Mouse (Mus musculus): ENCODE measurements around the gene Fgf23. TPM values are rescaled to one million over a fixed set of nuclear protein-coding genes. Genes with fewer than 3 reads are reported as not detected.
A peak's percentile ranks its signal among the peaks of the same experiment; 100 is the strongest.

Fgf23 gene
- polyA plus RNA-seq, 1 experiment from 2014 or later: 0.11 TPM

GRCm38 (mm10) chr6:127079867-127080731 is 7.4 kb downstream of the Fgf23 start:
- Histone ChIP-seq H3K4me3 (ENCODE audit: low read depth, low read length) (peak overlapping the region; percentile 51), H3K9ac (replicated peaks; ENCODE audit: low read depth, low read length) (peak overlapping the region; percentile 64), H3K4me1 (ENCODE audit: control insufficient read depth, insufficient read depth, low read length) (no peaks in the 10 kb centered on the region; the same call in 1 of the 2 replicates), H3K4me2 (ENCODE audit: low read depth, low read length) (peak overlapping the region; percentile 91), H3K36me3 (ENCODE audit: control insufficient read depth, insufficient read depth, low read length) (no peaks in the 10 kb centered on the region), H3K27ac (ENCODE audit: low read depth, low read length) (peak overlapping the region; percentile 85), H3K9me3 (ENCODE audit: control insufficient read depth, low read length) (no peaks in the 10 kb centered on the region), H3K27me3 (ENCODE audit: control insufficient read depth, insufficient read depth, low read length) (no peaks in the 10 kb centered on the region; the same call in 1 of the 2 replicates)
- 1% methylated on average over 59 of the region's 59 CpGs for WGBS
- peak; percentile 95 for ATAC-seq (ENCODE audit: low read depth)

GRCm38 (mm10) chr6:127081820-127082219 is 9.1 kb downstream of the Fgf23 start:
- Histone ChIP-seq H3K9ac (replicated peaks; ENCODE audit: low read depth, low read length) (no peak overlapping the region), H3K4me3 (ENCODE audit: low read depth, low read length) (no peak overlapping the region), H3K9me3 (ENCODE audit: control insufficient read depth, low read length) (no peaks in the 10 kb centered on the region), H3K27ac (ENCODE audit: low read depth, low read length) (no peak overlapping the region), H3K27me3 (ENCODE audit: control insufficient read depth, insufficient read depth, low read length) (no peaks in the 10 kb centered on the region; the same call in 1 of the 2 replicates), H3K4me1 (ENCODE audit: control insufficient read depth, insufficient read depth, low read length) (no peaks in the 10 kb centered on the region; the same call in 1 of the 2 replicates), H3K4me2 (ENCODE audit: low read depth, low read length) (no peak overlapping the region), H3K36me3 (ENCODE audit: control insufficient read depth, insufficient read depth, low read length) (no peaks in the 10 kb centered on the region)
- ATAC-seq (ENCODE audit: low read depth): no peak
- 71% methylated on average over 6 of the region's 6 CpGs for WGBS

GRCm38 (mm10) chr6:127086739-127087138 is 14.0 kb downstream of the Fgf23 start:
- no peaks in the 10 kb centered on the region for H3K4me1 ChIP-seq (ENCODE audit: control insufficient read depth, insufficient read depth, low read length)
- 77% methylated on average over 4 of the region's 4 CpGs for WGBS
- ATAC-seq (ENCODE audit: low read depth): no peak
- H3K4me3 ChIP-seq (ENCODE audit: low read depth, low read length): no peak overlapping the region
- no peaks in the 10 kb centered on the region for H3K27me3 ChIP-seq (ENCODE audit: control insufficient read depth, insufficient read depth, low read length)
- H3K4me2 ChIP-seq (ENCODE audit: low read depth, low read length): no peak overlapping the region
- H3K9ac ChIP-seq (replicated peaks; ENCODE audit: low read depth, low read length): no peak overlapping the region
- H3K9me3 ChIP-seq (ENCODE audit: control insufficient read depth, low read length): no peaks in the 10 kb centered on the region
- no peak overlapping the region for H3K27ac ChIP-seq (ENCODE audit: low read depth, low read length)
- H3K36me3 ChIP-seq (ENCODE audit: control insufficient read depth, insufficient read depth, low read length): peaks cover 12% of the 10 kb centered on the region

GRCm38 (mm10) chr6:127094565-127094964 is 21.9 kb downstream of the Fgf23 start:
- Histone ChIP-seq H3K4me1 (ENCODE audit: control insufficient read depth, insufficient read depth, low read length) (no peaks in the 10 kb centered on the region), H3K27me3 (ENCODE audit: control insufficient read depth, insufficient read depth, low read length) (no peaks in the 10 kb centered on the region), H3K36me3 (ENCODE audit: control insufficient read depth, insufficient read depth, low read length) (peaks cover 16% of the 10 kb centered on the region; the same call in 1 of the 2 replicates), H3K4me3 (ENCODE audit: low read depth, low read length) (no peak overlapping the region), H3K27ac (ENCODE audit: low read depth, low read length) (no peak overlapping the region), H3K9me3 (ENCODE audit: control insufficient read depth, low read length) (no peaks in the 10 kb centered on the region), H3K4me2 (ENCODE audit: low read depth, low read length) (no peak overlapping the region), H3K9ac (replicated peaks; ENCODE audit: low read depth, low read length) (no peak overlapping the region)
- 71% methylated on average over 7 of the region's 7 CpGs for WGBS
- no peak for ATAC-seq (ENCODE audit: low read depth)

GRCm38 (mm10) chr6:127103506-127104275 is 31.0 kb downstream of the Fgf23 start:
- no peak overlapping the region for H3K4me3 ChIP-seq (ENCODE audit: low read depth, low read length)
- WGBS: 94% methylated on average over 6 of the region's 6 CpGs
- ATAC-seq (ENCODE audit: low read depth): no peak

GRCm38 (mm10) chr6:127104396-127105029 is 31.8 kb downstream of the Fgf23 start:
- no peak for ATAC-seq (ENCODE audit: low read depth)
- H3K9me3 ChIP-seq (ENCODE audit: control insufficient read depth, low read length): no peaks in the 10 kb centered on the region
- H3K4me1 ChIP-seq (ENCODE audit: control insufficient read depth, insufficient read depth, low read length): no peaks in the 10 kb centered on the region; the same call in 1 of the 2 replicates
- no peaks in the 10 kb centered on the region for H3K27me3 ChIP-seq (ENCODE audit: control insufficient read depth, insufficient read depth, low read length)
- no peak overlapping the region for H3K9ac ChIP-seq (replicated peaks; ENCODE audit: low read depth, low read length)
- no peak overlapping the region for H3K4me2 ChIP-seq (ENCODE audit: low read depth, low read length)
- WGBS: 85% methylated on average over 7 of the region's 7 CpGs
- no peaks in the 10 kb centered on the region for H3K36me3 ChIP-seq (ENCODE audit: control insufficient read depth, insufficient read depth, low read length)
- H3K4me3 ChIP-seq (ENCODE audit: low read depth, low read length): no peak overlapping the region
- H3K27ac ChIP-seq (ENCODE audit: low read depth, low read length): no peak overlapping the region

More at GRCm38 (mm10) chr6:127103506-127104275, 31.0 kb downstream of the Fgf23 start:
- H3K9ac ChIP-seq (replicated peaks; ENCODE audit: low read depth, low read length): no peak overlapping the region
- no peaks in the 10 kb centered on the region for H3K9me3 ChIP-seq (ENCODE audit: control insufficient read depth, low read length)
- H3K4me2 ChIP-seq (ENCODE audit: low read depth, low read length): no peak overlapping the region
- H3K27ac ChIP-seq (ENCODE audit: low read depth, low read length): no peak overlapping the region
- no peaks in the 10 kb centered on the region for H3K27me3 ChIP-seq (ENCODE audit: control insufficient read depth, insufficient read depth, low read length)
- no peaks in the 10 kb centered on the region for H3K36me3 ChIP-seq (ENCODE audit: control insufficient read depth, insufficient read depth, low read length)
- no peaks in the 10 kb centered on the region; the same call in 1 of the 2 replicates for H3K4me1 ChIP-seq (ENCODE audit: control insufficient read depth, insufficient read depth, low read length)

GRCm38 (mm10) chr6:127105107-127105506 is 32.4 kb downstream of the Fgf23 start:
- Histone ChIP-seq H3K9ac (replicated peaks; ENCODE audit: low read depth, low read length) (no peak overlapping the region), H3K4me3 (ENCODE audit: low read depth, low read length) (no peak overlapping the region), H3K4me1 (ENCODE audit: control insufficient read depth, insufficient read depth, low read length) (no peaks in the 10 kb centered on the region; the same call in 1 of the 2 replicates), H3K27ac (ENCODE audit: low read depth, low read length) (no peak overlapping the region), H3K4me2 (ENCODE audit: low read depth, low read length) (no peak overlapping the region), H3K9me3 (ENCODE audit: control insufficient read depth, low read length) (no peaks in the 10 kb centered on the region), H3K36me3 (ENCODE audit: control insufficient read depth, insufficient read depth, low read length) (no peaks in the 10 kb centered on the region), H3K27me3 (ENCODE audit: control insufficient read depth, insufficient read depth, low read length) (no peaks in the 10 kb centered on the region)
- WGBS: 72% methylated on average over 6 of the region's 6 CpGs
- no peak for ATAC-seq (ENCODE audit: low read depth)

DNA sequence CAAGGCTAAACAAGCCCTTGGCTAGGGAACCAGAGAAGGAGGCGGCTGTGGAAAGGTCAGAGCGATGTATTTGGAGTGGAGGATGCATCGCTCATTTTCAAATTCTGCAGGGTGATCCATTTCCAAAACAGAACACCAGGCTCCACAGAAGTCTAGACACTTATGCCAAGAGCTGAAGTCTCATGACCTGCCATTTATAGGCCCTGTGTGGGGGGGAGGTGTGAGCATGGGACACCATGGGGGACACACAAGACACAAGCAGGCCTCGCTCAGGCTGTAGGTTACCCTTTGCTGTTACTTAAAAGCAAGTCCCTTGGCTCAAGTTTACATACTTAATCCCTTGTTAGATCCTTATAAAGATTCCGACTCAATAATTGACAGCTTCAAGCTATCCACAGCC is 33.5 kb downstream of the Fgf23 start:
- H3K27me3 ChIP-seq (ENCODE audit: control insufficient read depth, insufficient read depth, low read length): no peaks in the 10 kb centered on the region
- 88% methylated on average over 5 of the region's 5 CpGs for WGBS
- no peak for ATAC-seq (ENCODE audit: low read depth)
- no peak overlapping the region for H3K4me3 ChIP-seq (ENCODE audit: low read depth, low read length)
- H3K27ac ChIP-seq (ENCODE audit: low read depth, low read length): no peak overlapping the region
- H3K9ac ChIP-seq (replicated peaks; ENCODE audit: low read depth, low read length): no peak overlapping the region
- H3K4me1 ChIP-seq (ENCODE audit: control insufficient read depth, insufficient read depth, low read length): no peaks in the 10 kb centered on the region; the same call in 1 of the 2 replicates
- no peak overlapping the region for H3K4me2 ChIP-seq (ENCODE audit: low read depth, low read length)
- H3K36me3 ChIP-seq (ENCODE audit: control insufficient read depth, insufficient read depth, low read length): no peaks in the 10 kb centered on the region
- no peaks in the 10 kb centered on the region for H3K9me3 ChIP-seq (ENCODE audit: control insufficient read depth, low read length)
